Mouse (Mus musculus): ENCODE measurements around the gene Pou6f2.

- TF ChIP-seq CTCF (IDR thresholded peaks at IDR 0.05; ENCODE audit: extremely low read depth, insufficient read depth, low read length) (no peak), POLR2A (IDR thresholded peaks at IDR 0.05; ENCODE audit: extremely low read depth, insufficient read depth, low read length) (no peak)
Measured at GRCm38 (mm10) chr13:18290253-18290914, 107.1 kb downstream of the Pou6f2 start.

Data from cortical plate, adult 2 months (tissue).